Mouse (Mus musculus): ENCODE data around the gene Trim29.

DNA sequence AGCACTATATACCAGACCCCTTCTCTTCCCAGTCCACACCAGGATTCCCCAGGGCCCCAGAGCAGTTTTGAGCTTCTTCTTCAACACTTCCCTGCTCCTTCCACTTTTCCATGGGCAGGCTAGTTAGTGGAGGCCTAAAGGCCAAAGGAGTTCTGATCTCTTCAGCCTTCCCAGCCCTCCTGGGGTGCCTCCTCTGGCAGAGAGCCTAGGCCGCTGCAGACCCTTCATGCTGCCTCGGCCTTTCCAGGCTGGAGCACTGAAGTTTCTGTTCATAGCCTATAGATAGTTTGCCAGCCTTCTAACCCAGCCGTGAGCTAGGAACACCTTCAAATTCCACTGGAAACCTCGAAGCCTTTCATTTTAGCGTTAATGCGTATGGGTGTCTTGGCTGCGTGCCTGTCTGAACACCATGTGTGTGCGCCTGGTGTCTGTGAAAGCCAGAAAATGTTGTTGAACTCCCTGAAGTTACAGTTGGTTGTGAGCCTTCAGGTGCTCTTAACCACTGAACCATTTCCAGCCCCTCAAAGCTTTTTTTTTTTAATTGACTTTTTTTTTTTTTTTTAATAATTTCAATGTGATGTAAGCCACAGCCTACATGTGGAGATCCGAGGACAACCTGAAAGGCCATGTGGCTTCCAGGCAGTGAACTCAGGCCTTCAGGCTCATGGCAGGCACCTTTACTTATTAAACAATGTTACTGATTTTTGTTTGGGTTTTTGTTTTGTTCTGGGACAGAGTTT, 47.7 kb upstream of the Trim29 start:
- TF ChIP-seq CTCF (IDR thresholded peaks at IDR 0.05; ENCODE audit: borderline replicate concordance, extremely low read depth, insufficient read depth, insufficient read length): no peak
- no peak for TF ChIP-seq POLR2A (IDR thresholded peaks at IDR 0.05; ENCODE audit: borderline replicate concordance, extremely low read depth, insufficient read depth, insufficient read length, poor library complexity, severe bottlenecking)

Measured in brain, embryonic 14.5 days (tissue).